Mouse (Mus musculus) thymus, adult 2 months (tissue): ENCODE measurements around the gene Nek8.

Experiments
- CTCF ChIP-seq: fragments of 200-500 bp; IDR thresholded peaks from 2 replicates; pipeline ENCODE4 v1.5.1; 2012; ENCODE audit warnings: mild to moderate bottlenecking, control low read depth, low read length, moderate library complexity, borderline replicate concordance; ENCODE audit not compliant: control insufficient read depth, poor library complexity, insufficient read depth; ENCODE audit errors: extremely low read depth
- POLR2A ChIP-seq: fragments of 200-500 bp; IDR thresholded peaks from 2 replicates; pipeline ENCODE4 v1.6.1; 2012; ENCODE audit warnings: mild to moderate bottlenecking, low read length, control low read depth, moderate library complexity; ENCODE audit not compliant: control insufficient read depth, poor library complexity, insufficient read depth; ENCODE audit errors: extremely low read depth

GRCm38 (mm10) chr11:78133915-78134314, 42.6 kb downstream of the Nek8 start:
- TF ChIP-seq CTCF, result no peak
- no peak for TF ChIP-seq POLR2A
